Mouse (Mus musculus) thymus, postnatal 14 days (tissue): ENCODE measurements around the gene Smim1.

Experiments used
- DNase-seq: peaks from one replicate; pipeline ENCODE4 v3.0.0; 2021

Smim1 gene

DNA sequence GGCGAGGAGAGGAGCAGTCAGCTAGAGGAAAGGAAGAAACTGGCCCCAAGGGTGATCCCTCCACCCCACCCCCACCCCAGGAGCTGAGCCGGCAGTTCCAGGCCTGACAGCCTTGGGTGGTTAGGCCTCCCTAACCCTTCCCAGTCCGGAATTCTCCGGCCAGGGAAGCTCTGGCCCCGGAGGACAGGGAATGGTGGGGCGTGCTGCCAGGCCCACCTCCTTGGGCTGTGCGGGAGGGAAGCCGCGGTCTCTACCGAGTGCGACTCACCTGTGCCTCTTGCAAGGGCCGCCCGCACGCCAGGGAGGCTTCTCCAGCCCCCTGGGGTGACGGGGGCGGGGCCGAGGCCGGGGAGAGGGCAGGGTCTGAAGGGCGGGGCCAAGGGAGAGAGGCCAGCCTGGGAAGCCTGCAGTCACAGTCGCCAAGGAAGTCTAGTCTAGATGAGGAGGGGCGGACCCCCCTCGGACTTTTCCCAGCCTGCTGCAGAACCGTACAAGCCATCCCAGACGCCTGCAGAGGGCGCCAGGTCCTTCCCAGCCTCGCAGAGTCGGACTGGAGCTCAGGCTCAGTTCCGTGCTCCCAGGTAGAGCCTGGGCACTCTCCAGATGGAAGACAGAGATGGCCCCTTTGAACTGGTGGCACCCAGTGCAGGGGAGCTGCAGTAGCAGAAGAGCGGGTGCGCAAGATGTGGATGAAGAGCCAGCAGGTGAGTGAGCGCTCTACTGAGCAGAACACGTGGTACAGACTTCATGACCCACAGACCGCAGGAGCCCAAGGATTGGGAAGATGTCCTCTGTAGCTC lies at the start of gene Smim1:
Gene Smim1, minus strand, starts transcription at position 590 of the 800 bp plus-strand sequence.
- DNase-seq: peak; percentile 36

DNA sequence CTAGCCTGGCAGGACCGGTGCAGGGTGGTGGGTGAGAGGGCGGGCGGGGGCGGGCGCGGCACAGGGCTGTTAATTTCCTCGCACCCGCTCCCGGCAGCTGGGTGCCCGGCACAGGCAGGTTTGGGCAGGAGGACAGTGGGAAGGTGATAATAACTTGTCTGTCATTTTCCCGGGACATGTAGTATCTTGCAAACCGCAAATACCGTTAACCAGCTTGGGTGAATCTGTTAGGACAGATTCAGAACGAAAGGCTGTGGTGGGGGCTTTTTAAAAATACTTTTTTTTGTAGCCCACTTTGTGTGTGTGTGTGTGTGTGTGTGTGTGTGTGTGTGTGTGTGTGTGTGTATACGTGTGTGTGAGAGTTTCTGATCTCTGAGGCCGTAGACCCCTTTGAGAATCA lies 45.9 kb upstream of the Smim1 start:
- DNase-seq: no peak

DNA sequence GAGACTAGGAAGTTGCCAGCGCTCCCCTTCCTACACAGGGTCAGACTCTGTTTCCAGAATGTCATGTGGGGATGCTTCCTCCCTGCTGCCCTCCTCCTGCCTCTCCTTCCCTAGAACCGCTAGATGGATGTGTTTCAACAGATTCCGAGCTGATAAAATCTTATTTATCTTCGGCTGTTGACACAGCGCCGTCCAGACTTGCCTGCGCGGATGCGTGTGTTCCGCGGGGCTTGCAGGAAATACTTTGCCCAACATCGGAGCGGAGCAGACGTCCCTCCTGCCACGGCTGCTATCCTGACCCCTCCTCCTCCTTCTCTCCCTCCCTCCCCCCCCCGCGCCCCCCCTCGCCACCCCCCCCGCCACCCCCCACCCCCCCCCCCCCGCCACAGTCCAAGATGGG lies 45.5 kb upstream of the Smim1 start:
- DNase-seq: no peak

DNA sequence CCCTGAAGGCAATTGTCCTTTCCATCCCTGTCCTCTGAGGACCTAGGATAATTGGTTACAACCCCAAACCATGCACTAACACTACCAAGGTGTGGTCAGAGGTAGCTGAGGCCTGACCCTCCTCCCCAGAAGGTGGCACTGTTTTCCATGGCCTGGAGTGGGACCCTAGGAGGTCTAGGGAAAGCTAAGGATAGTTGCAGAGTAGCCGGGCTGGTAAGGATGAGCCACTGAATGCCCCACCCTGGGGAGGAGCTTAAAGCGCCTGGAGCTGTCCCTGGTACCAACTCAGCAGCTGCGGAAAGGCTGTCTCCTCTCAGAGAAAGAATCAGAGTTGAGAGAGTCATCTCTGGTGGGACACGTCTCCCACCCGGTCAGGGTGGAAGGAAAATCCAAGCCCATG lies 44.9 kb upstream of the Smim1 start:
- no peak for DNase-seq

DNA sequence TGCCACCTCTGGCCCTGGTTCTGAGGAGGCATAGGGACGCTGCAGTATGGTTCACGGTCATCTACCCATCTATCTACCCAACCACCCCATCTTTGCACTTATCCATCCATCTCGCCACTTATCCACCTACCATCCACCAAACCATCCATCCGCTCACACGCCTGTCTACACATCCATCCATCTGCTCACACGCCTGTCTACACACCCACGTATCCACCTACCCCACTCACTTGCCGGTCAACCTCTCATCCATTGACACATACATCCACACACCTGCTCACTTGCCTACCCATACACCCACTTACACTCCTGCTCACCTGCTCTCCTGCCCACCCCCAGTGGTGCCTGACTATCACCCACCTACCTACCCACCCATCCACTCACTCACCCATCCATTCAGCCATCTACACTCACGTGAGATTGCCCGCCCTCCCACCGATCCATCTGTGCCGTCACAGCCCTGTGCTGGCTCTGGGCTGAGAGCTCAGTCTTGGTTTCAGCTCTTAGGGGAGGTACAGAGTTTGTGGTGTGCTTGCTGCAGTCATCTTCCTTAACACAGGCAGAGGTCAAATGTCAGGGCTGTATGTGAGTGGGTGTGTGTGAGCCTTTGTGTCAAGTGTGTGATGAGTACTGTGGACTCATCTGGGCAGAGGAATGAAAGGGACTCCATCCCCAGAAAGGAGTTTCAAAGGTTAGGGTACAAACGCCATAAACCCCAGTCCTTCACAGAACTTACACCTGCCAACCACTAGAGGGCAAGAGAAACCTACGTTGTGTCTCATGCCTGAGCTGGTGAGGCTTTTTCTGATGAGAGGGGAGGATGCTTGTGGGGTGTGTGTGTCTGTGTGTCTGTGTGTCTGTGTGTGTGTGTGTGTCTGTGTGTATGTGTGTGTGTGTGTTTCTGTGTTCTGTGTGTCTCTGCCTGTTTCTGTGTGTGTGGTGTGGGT lies 39.1 kb upstream of the Smim1 start:
- DNase-seq: peak; percentile 9

DNA sequence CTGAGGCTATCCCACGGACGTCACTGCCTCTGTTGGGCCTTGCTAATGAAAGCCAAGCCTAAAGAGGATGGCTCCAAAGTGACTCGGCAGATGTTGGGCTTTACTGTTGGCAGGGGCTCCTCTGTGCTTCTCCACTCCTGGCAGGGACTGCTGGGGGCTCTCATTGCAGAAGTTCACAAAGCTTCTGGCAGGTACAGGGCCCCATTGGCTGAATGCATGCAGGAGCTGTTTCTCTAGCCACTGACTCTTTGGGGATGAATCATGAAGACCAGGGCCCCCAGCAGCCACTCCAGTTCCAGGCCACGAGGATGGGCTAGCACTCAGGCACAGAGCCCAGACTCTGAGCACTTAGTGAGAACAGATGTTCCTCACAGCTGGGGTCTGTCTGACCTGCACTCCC lies 31.7 kb upstream of the Smim1 start:
- no peak for DNase-seq

DNA sequence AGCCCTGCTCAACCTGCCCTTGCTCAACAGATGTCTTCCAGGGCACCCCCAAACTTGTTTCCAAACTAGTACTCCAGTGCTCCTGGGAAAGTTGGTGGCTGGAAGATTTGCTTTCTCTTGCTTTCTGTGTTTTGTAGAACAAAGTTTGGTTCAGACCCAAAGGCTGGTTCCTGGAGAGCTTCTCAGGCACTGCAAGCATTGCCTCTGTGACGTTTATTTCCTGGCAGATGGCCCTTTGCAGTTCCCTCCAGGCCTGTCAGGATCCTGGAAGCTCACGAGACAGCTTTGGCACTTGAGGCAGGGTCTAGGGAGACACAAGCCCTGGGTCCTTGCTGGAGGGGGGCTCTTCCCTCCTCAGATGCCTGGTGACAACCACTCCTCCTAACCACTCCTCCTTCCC lies 30.6 kb upstream of the Smim1 start:
- DNase-seq: no peak

DNA sequence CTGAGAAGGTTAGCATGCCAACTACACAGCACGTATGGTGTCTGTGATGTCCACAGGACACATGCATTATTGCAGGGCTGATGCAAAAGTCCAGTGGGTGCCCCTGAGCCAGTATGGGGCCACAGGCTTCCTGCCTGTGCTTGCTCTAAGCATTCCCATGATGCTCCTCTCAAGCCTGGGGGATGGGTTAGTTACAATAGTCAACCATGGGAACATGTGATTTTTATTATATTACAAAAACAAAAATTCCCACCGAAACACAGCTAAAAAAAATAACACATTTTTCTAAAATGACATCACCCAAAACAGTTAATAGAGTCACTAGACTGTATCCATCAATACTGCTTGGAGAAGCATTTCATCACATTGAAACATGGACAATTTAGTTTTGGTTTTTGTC lies 30.0 kb upstream of the Smim1 start:
- no peak for DNase-seq

DNA sequence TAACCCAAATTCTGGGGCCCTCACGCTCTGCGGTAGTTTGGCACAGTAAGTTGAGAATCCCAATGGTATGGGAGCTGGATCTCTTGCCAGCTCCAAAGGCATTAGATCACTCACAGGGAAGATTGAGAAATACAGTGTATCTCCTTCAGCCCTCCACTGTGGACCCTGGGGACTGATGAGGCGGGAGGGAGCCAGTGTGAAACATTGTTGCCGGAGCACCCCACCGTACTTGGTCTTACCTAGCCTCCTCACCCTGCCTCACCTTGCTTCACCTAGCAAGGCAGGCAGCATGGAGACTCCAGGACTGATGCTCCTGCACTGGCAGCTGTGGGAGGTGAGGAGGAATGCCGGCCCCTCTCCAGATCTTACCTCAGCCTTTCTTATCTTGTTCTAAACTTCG lies 29.5 kb upstream of the Smim1 start:
- DNase-seq: no peak

DNA sequence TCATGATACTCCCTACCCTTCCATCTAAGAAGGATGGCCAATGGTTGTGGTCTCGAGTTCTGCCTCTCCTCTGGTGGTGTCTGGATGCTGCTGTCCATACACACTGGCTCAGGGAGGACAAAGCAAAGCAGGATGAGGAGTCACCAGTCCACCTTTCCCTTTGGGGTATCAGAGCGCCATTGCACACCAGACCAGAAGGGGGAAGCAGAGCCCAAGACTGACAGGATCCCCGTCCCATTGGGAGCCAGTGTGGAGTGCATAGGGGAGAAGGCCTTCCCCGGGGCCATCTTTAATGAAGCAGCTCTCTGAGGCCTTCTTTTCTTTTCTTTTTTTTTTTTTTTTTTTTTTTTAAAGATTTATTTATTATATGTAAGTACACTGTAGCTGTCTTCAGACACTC lies 27.0 kb upstream of the Smim1 start:
- no peak for DNase-seq

DNA sequence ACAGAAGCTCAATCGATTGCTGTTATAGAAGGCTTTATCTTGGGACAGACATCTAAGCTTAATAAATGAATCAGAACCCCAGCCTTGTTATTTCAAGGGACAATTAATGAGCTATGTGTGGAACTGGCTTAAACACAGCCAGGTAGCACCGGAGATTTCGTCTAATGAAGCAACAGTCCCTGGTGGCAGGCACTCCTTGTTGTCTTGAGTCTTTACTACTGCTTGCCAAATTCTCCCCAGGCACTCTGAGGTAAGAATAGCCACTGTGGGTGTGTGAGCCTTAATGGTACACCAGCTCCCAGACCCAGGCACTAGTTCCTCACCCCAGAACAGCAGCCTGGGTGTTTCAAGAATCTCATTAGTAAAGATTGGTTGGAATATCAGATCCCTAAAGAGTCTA lies 25.4 kb upstream of the Smim1 start:
- DNase-seq: no peak

DNA sequence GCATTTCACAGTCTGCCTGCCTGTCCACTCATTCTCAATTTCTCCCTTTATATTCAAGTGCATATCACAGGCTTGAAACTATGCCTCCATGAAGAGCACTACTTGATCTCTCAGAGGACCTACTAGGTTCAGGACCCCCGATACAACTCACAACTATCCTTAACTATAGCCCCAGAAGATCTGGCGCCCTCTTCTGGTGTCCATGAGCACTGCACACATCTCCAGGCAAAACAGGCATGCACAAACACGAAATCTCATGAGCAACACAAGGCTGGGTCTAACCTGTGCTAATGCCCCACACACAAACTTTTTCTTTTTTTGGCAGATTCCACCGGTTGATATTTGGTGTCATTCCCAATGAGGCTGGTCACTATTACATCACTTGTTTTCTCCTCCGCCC lies 19.8 kb upstream of the Smim1 start:
- DNase-seq: no peak

DNA sequence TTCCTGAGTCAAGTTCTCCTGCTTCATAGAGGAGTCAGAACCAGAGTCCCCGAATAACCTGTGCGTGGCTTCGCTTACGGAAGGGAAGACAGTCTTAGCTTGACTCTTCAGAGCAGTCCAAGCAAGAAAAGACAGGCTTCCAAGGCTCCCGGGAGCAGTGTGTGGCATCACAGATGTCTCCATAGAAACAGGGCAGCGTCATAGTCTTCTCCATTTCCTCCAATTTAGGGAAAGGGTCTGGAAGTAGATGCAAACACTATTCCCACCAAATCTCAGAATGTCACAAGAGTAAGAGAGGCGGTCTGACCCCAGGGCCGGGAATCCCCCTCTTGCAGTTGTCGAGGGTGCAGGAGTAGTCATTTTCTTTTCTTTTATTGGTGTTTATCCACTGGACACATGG lies 16.5 kb upstream of the Smim1 start, which contains the start of gene Ccdc27:
Gene Ccdc27, minus strand, starts transcription at position 101 of the 400 bp plus-strand sequence.
- DNase-seq: no peak

DNA sequence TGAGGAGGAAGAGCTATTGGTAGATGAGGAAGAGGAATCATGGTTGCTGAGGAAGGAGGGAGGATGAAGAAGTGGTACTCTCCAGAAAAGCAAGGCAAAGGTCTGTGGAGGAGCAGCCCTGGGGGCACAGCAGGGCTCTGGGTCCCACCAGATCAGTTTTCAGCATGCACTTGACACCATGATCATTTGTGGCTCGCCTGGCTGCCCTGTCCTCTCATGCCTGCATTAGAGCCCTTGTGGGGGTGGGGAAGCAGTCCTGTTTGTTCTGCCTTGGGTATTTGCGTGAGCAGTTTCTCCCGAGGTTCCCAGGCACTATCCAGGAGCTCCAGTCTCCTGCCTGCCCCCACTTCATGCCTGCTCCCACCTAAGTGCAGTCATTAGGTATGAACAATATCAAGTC lies 11.1 kb upstream of the Smim1 start:
- no peak for DNase-seq

DNA sequence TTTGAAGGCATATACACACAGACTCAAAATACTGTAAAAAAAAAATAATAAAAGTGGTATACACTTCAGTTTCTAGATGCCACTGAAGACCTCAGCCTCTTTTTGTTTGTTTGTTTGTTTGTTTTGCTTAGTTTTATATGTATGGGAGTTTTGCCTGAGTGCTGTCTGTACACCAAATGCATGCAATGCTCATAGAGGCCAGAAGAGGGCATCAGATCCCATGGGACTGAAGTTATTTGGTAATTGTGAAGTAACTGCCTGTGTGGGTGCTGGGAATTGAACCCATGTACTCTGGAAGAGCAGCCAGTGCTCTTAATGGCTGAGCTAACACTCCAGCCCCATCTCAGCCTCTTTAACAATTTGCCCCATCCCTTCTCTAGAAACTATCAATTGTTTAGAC lies 2.6 kb upstream of the Smim1 start:
- DNase-seq: no peak

DNA sequence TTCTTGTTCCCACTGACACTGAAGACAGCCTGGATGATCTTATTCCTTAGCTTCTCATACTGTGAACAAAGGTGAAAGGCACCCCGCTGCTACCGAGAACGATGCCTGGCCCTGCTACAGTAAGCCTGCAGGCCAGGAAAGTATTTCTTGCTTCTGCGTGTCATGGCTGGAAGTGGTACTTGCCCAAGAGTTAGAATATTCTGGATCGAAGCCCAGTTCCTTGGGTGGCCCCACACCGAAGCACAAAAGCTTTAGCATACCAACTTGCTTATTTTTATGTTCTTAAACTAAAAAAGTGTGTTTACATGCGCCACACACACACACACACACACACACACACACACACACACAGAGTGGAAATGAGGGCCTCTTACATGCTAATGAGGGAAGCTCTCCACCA lies 2.0 kb upstream of the Smim1 start:
- DNase-seq: no peak

DNA sequence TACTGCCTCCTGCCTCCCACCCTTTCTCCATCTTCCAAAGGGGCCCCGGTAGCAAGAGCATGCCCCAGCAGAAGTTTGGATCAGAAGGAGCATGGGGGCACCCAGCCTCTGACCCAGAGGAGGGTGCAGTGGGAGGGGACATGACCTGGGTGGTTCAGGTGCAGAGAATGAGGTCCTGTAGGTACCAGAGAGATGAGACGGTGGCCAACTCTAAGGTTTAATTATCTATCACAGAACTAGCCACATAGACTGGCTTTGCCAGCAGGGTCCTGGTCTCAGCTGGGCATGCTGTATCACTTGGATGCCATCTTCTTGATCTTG lies 371 bp upstream of the Smim1 start:
- no peak for DNase-seq

DNA sequence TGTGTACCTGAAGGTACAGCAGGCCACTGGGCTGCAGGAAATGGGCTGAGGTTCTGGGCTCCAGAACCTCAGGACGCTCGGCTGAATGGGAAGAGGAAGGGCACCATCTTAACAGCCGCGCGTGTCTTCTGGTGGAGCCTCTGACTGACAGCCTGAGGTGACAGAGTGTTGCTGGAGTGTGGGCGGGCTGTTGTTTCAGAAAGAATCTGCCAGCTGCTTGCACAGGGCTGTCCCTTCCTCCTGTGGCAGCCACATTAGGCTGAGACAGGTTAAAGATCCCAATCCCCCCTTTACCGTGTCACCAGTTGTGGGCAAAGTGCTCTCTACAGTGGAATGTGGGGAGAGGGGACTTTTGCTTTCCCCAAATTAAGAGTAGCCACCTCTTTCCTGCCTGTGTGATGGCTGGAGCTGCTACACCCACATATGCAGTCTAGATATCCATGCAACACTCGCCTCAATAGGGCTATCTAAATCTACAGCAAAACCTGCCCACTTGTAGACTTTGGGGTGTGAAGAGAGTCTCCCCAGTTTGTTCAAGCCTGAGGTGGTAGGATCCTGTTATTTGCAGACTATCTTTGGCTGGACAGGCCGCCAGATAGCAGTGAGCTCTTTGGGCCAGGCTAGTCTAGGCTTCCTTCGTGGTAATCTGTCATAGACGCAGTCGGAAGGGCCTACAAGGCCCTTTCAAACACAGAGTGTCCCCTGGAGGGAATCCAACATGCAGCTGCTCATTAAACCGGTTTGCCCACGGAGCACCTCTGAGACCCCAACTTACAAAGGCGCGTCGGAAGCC lies 1.1 kb downstream of the Smim1 start:
- DNase-seq: no peak

DNA sequence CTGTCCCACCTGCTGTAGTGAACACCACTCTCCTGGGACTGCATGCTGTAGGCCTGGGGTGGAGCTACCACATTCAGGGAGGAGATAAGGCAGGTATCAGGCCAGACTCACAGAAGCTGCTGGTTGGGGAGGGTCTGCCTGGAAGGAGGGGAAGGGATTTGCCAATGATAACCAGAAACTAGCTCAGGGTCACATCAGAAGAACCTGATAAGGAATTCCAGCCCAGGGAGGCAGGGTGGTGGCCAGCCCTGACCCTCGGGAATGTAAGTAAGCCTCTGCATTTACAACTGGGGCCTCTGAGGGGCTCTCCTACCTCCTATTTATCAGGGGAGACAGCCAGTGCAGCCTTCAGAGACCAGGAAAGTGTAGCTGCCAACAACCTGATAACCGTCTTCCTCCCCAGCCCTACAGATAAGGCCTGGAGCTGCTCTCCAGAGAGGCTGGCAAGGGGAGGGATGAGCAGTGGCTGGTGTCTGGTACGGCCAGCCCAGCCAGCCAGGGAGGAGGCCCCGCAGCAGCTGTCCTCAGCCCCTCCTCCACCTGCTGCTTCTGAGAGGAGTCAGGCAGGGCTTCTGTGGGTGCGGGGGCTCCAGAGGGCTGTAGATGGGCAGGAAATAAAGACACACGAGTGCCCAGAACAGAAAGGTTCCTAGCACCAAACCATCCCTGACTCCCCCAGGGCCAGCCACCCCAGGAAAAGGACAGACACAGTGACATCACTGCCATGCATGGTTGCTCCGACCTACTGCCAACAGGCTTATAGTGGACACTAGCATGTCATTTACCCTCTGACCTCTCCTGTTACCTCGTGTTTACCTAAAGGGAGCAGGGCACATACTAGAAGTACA lies 2.1 kb downstream of the Smim1 start:
- no peak for DNase-seq

DNA sequence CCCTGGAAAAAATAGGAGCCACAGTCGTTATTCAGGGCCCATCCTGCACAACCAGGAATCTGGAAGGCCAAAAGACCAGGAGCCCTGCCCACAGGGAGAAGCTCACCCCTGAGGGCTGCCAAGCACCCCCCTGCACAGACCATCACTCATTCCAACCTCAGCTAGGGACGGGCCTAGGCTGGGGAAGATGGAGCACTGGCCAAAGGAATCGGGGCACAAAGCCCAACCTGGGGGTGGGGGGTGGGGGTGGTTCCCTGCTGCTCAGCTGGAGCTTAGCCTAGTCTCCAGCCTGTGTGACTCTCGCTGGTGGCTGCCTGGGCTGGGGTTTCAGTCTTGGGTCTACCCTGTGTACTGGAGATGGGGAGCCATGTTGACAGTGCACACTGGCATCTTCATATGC lies 3.2 kb downstream of the Smim1 start:
- DNase-seq: no peak

DNA sequence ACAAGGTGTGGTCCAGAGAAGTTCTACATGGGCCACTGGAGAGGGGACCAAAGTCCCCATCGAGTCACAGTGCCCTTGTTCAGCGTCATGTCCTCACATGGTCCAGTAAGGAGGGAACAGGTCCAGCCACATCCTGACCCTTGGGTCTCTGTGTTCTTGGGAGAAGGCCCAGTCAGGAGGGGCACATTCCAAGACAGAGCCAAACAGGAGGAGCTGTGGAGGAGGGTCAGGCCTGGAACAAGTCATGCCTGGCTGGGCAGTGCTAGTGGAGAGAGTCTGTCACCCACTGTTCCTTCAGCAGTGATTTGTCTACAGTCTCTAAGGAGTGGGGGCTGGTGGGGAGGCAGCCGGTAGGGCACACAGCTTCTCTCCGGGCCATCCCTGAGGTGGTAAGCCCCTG lies 3.6 kb downstream of the Smim1 start:
- DNase-seq: no peak

DNA sequence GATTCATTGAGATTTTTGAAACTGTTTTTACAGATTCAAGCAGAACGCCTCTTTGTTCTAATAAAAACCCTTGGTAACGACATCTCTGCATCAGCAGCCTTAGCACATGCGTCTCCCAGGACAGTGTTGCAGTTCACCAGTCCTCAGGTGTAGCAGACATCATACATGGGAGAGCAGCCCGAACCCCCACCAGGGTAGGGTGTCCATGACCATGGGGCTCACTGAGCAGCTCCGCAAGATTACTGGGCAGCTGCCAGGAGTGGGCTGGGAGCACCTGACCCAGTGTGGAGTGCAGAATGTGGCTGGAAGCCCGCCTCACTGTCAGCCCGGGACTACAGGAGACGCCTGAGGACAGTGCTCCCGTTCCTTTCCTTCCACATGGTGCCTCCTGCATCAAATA lies 4.6 kb downstream of the Smim1 start:
- no peak for DNase-seq

DNA sequence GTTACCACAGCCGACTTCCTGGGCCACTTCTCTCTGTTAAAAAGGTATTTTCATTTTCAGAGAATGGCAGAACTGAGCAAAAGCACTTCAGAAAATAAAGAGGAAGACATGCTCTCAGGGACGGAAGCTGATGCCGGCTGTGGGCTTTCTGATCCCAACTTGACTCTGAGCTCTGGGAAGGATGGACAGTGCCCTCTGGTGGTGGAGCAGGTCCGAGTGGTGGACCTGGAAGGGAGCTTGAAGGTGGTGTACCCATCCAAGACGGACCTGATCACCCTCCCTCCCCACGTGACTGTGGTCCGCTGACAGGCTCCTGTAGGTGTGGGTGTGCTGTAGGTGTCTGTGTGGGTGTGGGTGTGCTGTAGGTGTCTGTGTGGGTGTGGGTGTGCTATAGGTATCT lies 6.5 kb downstream of the Smim1 start:
- DNase-seq: peak; percentile 58
